Mouse (Mus musculus): ENCODE measurements around the gene Tenm2.

GRCm38 (mm10) chr11:36280533-36280932 lies 955.2 kb downstream of the Tenm2 start:
- TF ChIP-seq POLR2A (IDR thresholded peaks at IDR 0.05; ENCODE audit: borderline replicate concordance, control insufficient read depth, low read depth, low read length) (no peak), CTCF (IDR thresholded peaks at IDR 0.05; ENCODE audit: control insufficient read depth, insufficient read depth, low read length) (no peak)

Data from bone marrow, adult 2 months (tissue).